Mouse (Mus musculus) thymus, adult 2 months (tissue): ENCODE results near the gene Tex29.

Experiments
- CTCF ChIP-seq: fragments of 200-500 bp; IDR thresholded peaks from 2 replicates; pipeline ENCODE4 v1.5.1; 2012; ENCODE audit warnings: mild to moderate bottlenecking, control low read depth, low read length, moderate library complexity, borderline replicate concordance; ENCODE audit not compliant: control insufficient read depth, poor library complexity, insufficient read depth; ENCODE audit errors: extremely low read depth
- POLR2A ChIP-seq: fragments of 200-500 bp; IDR thresholded peaks from 2 replicates; pipeline ENCODE4 v1.6.1; 2012; ENCODE audit warnings: mild to moderate bottlenecking, low read length, control low read depth, moderate library complexity; ENCODE audit not compliant: control insufficient read depth, poor library complexity, insufficient read depth; ENCODE audit errors: extremely low read depth

DNA sequence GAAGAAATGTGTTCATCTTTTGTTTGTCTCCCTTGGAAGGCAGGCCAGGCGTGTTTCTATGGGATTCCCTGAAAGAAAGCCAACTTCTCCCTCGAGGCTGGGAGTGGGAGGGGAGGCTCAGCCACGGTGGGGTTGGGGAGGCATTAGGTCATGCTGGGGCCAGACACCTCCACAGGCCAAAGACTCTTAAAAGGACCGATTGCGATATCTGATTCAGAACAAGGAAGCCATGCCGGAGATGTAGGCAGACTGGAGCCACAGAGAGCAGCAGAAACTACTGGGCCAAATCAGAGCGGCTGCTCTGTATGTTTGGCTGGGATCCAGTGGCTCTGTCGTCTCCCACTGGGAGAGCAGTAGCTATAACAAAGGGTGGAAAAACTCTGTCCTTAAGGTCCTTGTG is 1.3 kb downstream of the Tex29 start:
- TF ChIP-seq CTCF (no peak), POLR2A (no peak)
